Mouse (Mus musculus) lung, embryonic 16.5 days (tissue): Measurements from ENCODE around the gene Cpne2. TPM values are rescaled to one million over a fixed set of nuclear protein-coding genes. Genes with fewer than 3 reads are reported as not detected.

ENCODE experiments used
- ATAC-seq: fragments of 200-750 bp; cut with Nextera tagmentation; 2 replicates; pipeline ENCODE4 v1.8.0; 2017; ENCODE audit warnings: low read depth, mild to moderate bottlenecking, moderate library complexity
- H3K27ac ChIP-seq: fragments of 300-500 bp; sonication (generic); 2 replicates; pipeline ENCODE4 v1.5.1; 2014; ENCODE audit warnings: mild to moderate bottlenecking, control low read depth, low read length
- H3K27me3 ChIP-seq: fragments of 300-500 bp; sonication (generic); 2 replicates; pipeline ENCODE4 v1.6.1; 2014; ENCODE audit warnings: low read depth, low read length, mixed read lengths; ENCODE audit not compliant: control insufficient read depth, insufficient read depth
- H3K36me3 ChIP-seq: fragments of 300-500 bp; sonication (generic); 2 replicates; pipeline ENCODE4 v1.6.1; 2014; ENCODE audit warnings: low read length; ENCODE audit not compliant: control insufficient read depth, insufficient read depth
- H3K4me1 ChIP-seq: fragments of 300-500 bp; sonication (generic); replicated peaks from 2 replicates; pipeline ENCODE4 v1.6.1; 2014; ENCODE audit warnings: low read length, mixed read lengths; ENCODE audit not compliant: control insufficient read depth, insufficient read depth
- H3K4me2 ChIP-seq: fragments of 300-500 bp; sonication (generic); 2 replicates; pipeline ENCODE4 v1.6.1; 2014; ENCODE audit warnings: low read depth, low read length, control low read depth
- H3K4me3 ChIP-seq: fragments of 300-500 bp; sonication (generic); 2 replicates; pipeline ENCODE4 v1.5.1; 2014; ENCODE audit warnings: mild to moderate bottlenecking, low read length, control low read depth
- H3K9ac ChIP-seq: fragments of 300-500 bp; sonication (generic); 2 replicates; pipeline ENCODE4 v1.6.1; 2014; ENCODE audit warnings: low read length, control low read depth
- H3K9me3 ChIP-seq: fragments of 300-500 bp; sonication (generic); 2 replicates; pipeline ENCODE4 v1.6.1; 2016; ENCODE audit warnings: low read length; ENCODE audit not compliant: control insufficient read depth
- WGBS: fragments of 180-500 bp; shearing (Covaris S2); extraction: QIAGEN DNeasy Blood & Tissue Kit; methylation state at CpG from one replicate; pipeline ENCODE4 v1.1.7; 2014; 5-methylcytosine and 5-hydroxymethylcytosine counted together
- polyA plus RNA-seq: library from polyadenylated mRNA; unstranded; fragments of >200 nt; fragmentation: Nextera tagmentation; extraction: Ambion mirVana; gene quantifications from 2 replicates; pipeline ENCODE4 v1.2.1, GENCODE M21; 2015

The Cpne2 gene
- polyA plus RNA-seq, 1 experiment from 2014 or later, result 10.6 TPM

DNA sequence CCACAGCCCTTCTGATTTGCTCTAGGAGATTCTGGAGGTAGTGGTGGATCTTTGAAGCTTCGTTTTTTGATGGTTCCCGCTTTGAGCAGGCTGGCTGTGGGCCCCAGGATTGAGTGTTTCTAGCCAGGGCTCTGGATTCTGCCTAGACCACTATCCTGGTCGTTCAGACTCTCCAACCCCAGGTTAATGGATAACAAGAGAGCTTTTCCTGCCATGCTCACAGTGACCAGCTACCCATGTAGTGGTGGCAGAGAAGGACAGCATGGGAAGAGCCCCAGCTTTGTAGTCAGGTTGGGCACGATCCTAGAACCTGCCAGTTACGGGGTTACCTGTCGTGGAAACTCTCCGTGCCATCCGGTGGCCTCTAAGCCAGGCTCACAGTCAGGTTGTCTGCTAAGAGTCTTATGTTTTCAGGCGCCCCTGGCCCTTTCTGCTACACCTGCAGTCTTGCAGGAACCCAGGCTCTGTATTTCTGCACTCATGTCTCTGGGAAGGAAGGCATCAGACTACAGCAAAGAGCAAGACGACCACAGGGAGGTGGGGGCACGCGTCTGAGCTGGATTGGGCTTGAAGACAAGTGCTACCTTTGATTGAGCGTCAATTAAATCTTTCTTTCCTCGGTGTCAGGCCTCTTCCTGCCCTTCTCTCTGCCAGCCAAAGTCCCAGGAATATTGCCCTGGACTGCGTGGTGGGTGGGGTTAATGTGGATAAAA, 33.8 kb downstream of the Cpne2 start:
- no peak overlapping the region for H3K27ac ChIP-seq

GRCm38 (mm10) chr8:94567159-94567849, 34.5 kb downstream of the Cpne2 start:
- no peaks in the 10 kb centered on the region for H3K36me3 ChIP-seq
- no peak overlapping the region for H3K27ac ChIP-seq
- H3K4me1 ChIP-seq, result no peaks in the 10 kb centered on the region
- no peaks in the 10 kb centered on the region for H3K9me3 ChIP-seq
- no peak for ATAC-seq
- no peak overlapping the region for H3K4me3 ChIP-seq
- no peaks in the 10 kb centered on the region for H3K27me3 ChIP-seq
- H3K4me2 ChIP-seq, result no peak overlapping the region
- 64% methylated on average over 8 of the region's 8 CpGs for WGBS
- H3K9ac ChIP-seq, result no peak overlapping the region

More for the DNA sequence above, 33.8 kb downstream of the Cpne2 start:
- Histone ChIP-seq H3K4me1 (no peaks in the 10 kb centered on the region), H3K9ac (no peak overlapping the region), H3K36me3 (no peaks in the 10 kb centered on the region), H3K4me3 (no peak overlapping the region), H3K27me3 (no peaks in the 10 kb centered on the region), H3K9me3 (no peaks in the 10 kb centered on the region), H3K4me2 (no peak overlapping the region)
- ATAC-seq, result no peak
- 47% methylated on average over 15 of the region's 15 CpGs for WGBS

DNA sequence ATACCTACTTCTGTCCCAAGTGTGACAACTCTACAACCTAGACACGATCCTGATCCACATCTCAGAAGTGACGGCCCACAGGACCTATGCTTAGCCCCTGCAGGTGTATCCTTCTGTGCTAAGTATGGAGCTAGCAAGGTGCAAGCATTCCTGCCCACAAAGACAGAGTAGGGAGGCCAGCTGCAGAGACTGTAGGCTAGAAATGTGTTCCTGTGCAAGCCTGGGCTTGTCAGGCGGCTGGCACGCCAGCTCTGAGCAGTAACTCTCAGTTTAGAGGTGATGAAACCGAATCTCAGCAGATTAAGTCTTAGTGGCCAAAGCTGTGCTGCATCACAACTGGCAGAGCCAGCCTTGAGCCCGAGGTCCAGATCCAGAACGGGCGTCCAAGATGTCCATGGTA, 35.3 kb downstream of the Cpne2 start:
- H3K27ac ChIP-seq, result no peak overlapping the region
- no peaks in the 10 kb centered on the region for H3K27me3 ChIP-seq
- H3K36me3 ChIP-seq, result no peaks in the 10 kb centered on the region; the same call in 1 of the 2 replicates
- H3K9me3 ChIP-seq, result no peaks in the 10 kb centered on the region
- H3K4me1 ChIP-seq, result no peaks in the 10 kb centered on the region
- H3K9ac ChIP-seq, result no peak overlapping the region
- H3K4me3 ChIP-seq, result no peak overlapping the region
- H3K4me2 ChIP-seq, result no peak overlapping the region
- no peak for ATAC-seq
- 79% methylated on average over 8 of the region's 8 CpGs for WGBS

- H3K9me3 ChIP-seq, result no peaks in the 10 kb centered on the region
- H3K27me3 ChIP-seq, result no peaks in the 10 kb centered on the region
- H3K9ac ChIP-seq, result no peak overlapping the region
- WGBS, result 73% methylated on average over 1 of the region's 1 CpGs
- peaks cover under 1% of the 10 kb centered on the region; the same call in 1 of the 2 replicates for H3K36me3 ChIP-seq
- H3K4me2 ChIP-seq, result no peak overlapping the region
- H3K27ac ChIP-seq, result no peak overlapping the region
- ATAC-seq, result no peak
- H3K4me3 ChIP-seq, result no peak overlapping the region
- H3K4me1 ChIP-seq, result no peaks in the 10 kb centered on the region
Observed at GRCm38 (mm10) chr8:94569419-94569818, 36.6 kb downstream of the Cpne2 start.

- no peak overlapping the region for H3K4me3 ChIP-seq
- H3K9me3 ChIP-seq, result no peaks in the 10 kb centered on the region
- ATAC-seq, result no peak
- 77% methylated on average over 2 of the region's 2 CpGs for WGBS
- H3K4me1 ChIP-seq, result no peaks in the 10 kb centered on the region
- H3K4me2 ChIP-seq, result no peak overlapping the region
- peaks cover 8% of the 10 kb centered on the region for H3K36me3 ChIP-seq
- no peak overlapping the region for H3K9ac ChIP-seq
- no peak overlapping the region for H3K27ac ChIP-seq
- H3K27me3 ChIP-seq, result no peaks in the 10 kb centered on the region
Observed at GRCm38 (mm10) chr8:94571896-94572295, 39.1 kb downstream of the Cpne2 start.

- Histone ChIP-seq H3K4me2 (no peak overlapping the region), H3K9me3 (no peaks in the 10 kb centered on the region), H3K9ac (no peak overlapping the region), H3K4me1 (no peaks in the 10 kb centered on the region), H3K27ac (no peak overlapping the region), H3K4me3 (no peak overlapping the region), H3K36me3 (peaks cover 23% of the 10 kb centered on the region), H3K27me3 (no peaks in the 10 kb centered on the region)
- no peak for ATAC-seq
- WGBS, result 85% methylated on average over 16 of the region's 16 CpGs
Observed at GRCm38 (mm10) chr8:94574159-94574907, 41.5 kb downstream of the Cpne2 start.

DNA sequence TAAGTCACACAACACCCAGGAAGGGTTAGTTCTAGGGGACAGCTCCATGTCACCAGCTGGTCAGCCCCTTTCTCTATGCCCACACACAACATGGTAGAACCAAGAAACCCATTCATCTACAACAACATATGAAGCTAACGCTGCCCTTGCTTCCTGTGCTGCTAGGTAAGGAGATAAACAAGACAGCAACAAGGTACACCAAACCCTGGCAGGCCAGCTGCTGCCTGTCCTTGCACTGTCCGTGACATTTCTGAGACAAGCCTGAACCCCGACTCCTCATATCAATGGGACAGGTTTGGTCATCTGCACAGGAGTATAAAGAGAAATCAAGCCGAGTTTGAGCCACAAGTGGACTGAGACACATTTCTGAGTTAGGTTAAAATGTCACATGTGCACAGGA, 42.4 kb downstream of the Cpne2 start:
- H3K4me3 ChIP-seq, result no peak overlapping the region
- peaks cover 23% of the 10 kb centered on the region for H3K36me3 ChIP-seq
- no peak for ATAC-seq
- 87% methylated on average over 4 of the region's 4 CpGs for WGBS
- H3K4me1 ChIP-seq, result no peaks in the 10 kb centered on the region
- H3K9me3 ChIP-seq, result no peaks in the 10 kb centered on the region
- H3K27ac ChIP-seq, result no peak overlapping the region
- no peak overlapping the region for H3K9ac ChIP-seq
- H3K4me2 ChIP-seq, result no peak overlapping the region
- H3K27me3 ChIP-seq, result no peaks in the 10 kb centered on the region

DNA sequence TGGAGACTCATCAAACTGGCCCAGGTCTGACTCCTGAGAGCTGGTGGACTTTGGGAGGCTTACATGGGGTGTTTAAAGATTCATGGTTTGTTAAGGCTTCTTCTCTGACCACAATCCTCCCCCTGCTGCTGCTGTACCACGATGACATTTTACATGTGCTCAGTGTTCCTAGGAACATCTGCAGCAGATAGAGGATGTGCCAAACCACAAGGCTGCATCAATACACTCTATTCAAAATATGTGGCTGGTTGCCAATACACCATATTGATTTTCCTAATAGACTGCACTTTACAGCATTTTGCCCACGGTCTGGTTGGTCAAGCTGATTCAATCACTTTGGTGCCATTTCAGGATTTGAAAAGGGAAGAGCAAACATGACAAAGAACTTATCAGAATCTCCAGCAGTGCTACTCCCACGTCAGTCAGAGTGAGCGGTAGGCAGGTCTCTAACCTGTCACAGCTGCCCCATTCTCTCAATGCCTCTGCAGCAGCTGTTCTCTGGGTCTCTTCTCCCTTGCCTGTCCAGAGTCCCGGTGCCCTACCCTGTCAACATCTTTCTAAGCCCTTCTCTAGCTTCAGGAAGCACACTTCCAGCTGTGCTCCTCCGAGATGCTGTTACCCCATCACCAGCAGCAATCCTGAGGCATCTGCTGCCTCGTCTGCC, 49.2 kb downstream of the Cpne2 start:
- Histone ChIP-seq H3K4me3 (no peak overlapping the region), H3K4me2 (no peak overlapping the region), H3K9ac (no peak overlapping the region), H3K27me3 (no peaks in the 10 kb centered on the region), H3K36me3 (peaks cover 52% of the 10 kb centered on the region), H3K9me3 (no peaks in the 10 kb centered on the region), H3K27ac (no peak overlapping the region), H3K4me1 (no peaks in the 10 kb centered on the region)
- ATAC-seq, result no peak
- 86% methylated on average over 7 of the region's 7 CpGs for whole genome bisulfite sequencing

DNA sequence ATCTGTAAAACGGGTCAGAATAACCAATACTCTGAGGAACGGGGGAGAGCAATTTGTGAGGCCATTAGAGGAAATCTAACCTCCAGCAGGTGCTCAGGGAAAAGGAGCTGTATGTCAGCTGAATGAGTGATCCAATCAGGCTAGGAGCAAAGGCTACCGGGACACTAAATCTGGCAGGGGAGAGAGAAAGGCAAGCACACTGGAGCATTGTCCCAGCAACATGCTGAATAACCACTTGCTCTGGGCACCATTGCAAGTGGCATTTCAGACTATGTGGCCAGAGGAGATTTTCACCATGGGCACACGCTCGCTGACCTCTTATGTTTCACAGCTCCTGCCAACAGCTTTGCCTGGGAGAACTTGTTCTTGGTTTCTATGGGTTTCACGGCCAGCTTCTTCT, 49.8 kb downstream of the Cpne2 start:
- Histone ChIP-seq H3K27ac (no peak overlapping the region), H3K4me2 (no peak overlapping the region), H3K9me3 (no peaks in the 10 kb centered on the region), H3K9ac (no peak overlapping the region), H3K27me3 (no peaks in the 10 kb centered on the region), H3K4me1 (no peaks in the 10 kb centered on the region), H3K36me3 (peaks cover 57% of the 10 kb centered on the region), H3K4me3 (no peak overlapping the region)
- 94% methylated on average over 6 of the region's 6 CpGs for WGBS
- ATAC-seq, result no peak
